Mouse (Mus musculus) thymus, adult 2 months (tissue): Measurements from ENCODE around the gene Coq8b.

Experiments
- CTCF ChIP-seq: fragments of 200-500 bp; IDR thresholded peaks from 2 replicates; pipeline ENCODE4 v1.5.1; 2012; ENCODE audit warnings: mild to moderate bottlenecking, control low read depth, low read length, moderate library complexity, borderline replicate concordance; ENCODE audit not compliant: control insufficient read depth, poor library complexity, insufficient read depth; ENCODE audit errors: extremely low read depth
- POLR2A ChIP-seq: fragments of 200-500 bp; IDR thresholded peaks from 2 replicates; pipeline ENCODE4 v1.6.1; 2012; ENCODE audit warnings: mild to moderate bottlenecking, low read length, control low read depth, moderate library complexity; ENCODE audit not compliant: control insufficient read depth, poor library complexity, insufficient read depth; ENCODE audit errors: extremely low read depth

GRCm38 (mm10) chr7:27184964-27185363 is 47.9 kb upstream of the Coq8b start:
- TF ChIP-seq POLR2A (no peak), CTCF (peak; percentile 63; the same call in 1 of the 2 replicates)
